Mouse (Mus musculus) brain, embryonic 14.5 days (tissue): Measurements from ENCODE around the gene Gm21440. TPM values are rescaled to one million over a fixed set of nuclear protein-coding genes. Genes with fewer than 3 reads are reported as not detected.
"Not testable (repeated sequence)": the region's sequence is repeated elsewhere in the genome, so short reads cannot be mapped to it uniquely, and the experiment has no call there.

Experiments used
- DNase-seq: peaks from one replicate; pipeline ENCODE4 v3.0.0-alpha.2; 2011; ENCODE audit warnings: low read depth
- polyA plus RNA-seq: library from polyadenylated mRNA; depleted of rRNA; stranded (reverse); fragments of >200 nt; gene quantifications from 2 replicates; pipeline ENCODE4 v1.2.3, GENCODE M21; 2012; rRNA removed

The Gm21440 gene
- not detected in 2 replicates for polyA plus RNA-seq

DNA sequence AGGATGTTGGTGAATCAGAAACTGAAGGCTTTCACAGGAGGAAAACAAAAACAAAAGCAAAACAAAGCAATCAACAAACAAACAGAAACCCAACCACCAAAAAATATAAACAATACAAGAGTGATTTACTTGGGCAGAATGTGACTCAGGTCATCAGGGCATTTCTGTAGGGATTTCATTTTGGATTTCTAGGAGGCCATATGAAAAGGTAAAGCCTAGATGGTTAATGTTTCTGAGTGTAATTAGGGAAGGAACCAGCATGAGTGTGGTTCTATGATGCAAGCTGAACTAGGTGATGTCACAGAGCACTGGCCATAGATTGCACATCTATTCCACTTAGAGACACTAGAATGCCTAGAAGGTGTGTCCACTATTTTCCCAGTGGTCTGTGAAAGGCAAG, at the start of gene Gm21440, which contains the start of gene Gm21454:
Gm21440 (plus strand) TSS at position 301 of the 400 bp plus-strand sequence.
Gm21454 (plus strand) TSS at position 352 of the 400 bp plus-strand sequence.
- not testable (repeated sequence) for DNase-seq

DNA sequence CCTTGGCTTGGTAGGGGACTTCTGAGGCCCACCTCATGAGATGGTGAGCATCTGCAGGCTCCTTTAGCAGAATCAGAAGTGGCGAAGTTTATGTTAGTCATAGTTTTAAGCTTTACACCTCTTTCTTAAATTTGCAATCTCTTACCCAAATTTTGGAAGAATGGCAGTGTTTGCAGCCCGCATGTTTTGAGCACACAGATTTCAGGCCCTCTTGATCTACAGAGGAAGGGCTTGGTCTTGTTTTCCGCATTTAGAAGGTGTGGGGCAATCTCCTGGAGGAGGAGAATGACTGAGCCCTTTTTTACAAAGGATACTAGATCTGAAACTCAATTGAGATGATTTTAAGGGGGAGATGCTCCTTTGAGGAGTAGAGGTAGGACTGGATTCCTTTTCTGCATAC, 28.4 kb upstream of the Gm21440 start, which contains the start of gene Gm21828:
Gm21828 (minus strand) TSS at position 101 of the 400 bp plus-strand sequence.
- not testable (repeated sequence) for DNase-seq

Other genes starting within 250 kb of the Gm21440 start
- not detected in 2 replicates for gene Gm20807, start 209.5 kb upstream of the Gm21440 start, polyA plus RNA-seq
- not detected in 2 replicates for gene Gm21891, start 118.9 kb upstream of the Gm21440 start, polyA plus RNA-seq
- not detected in 2 replicates for gene Gm21425, start 90.4 kb upstream of the Gm21440 start, polyA plus RNA-seq
- gene Gm21828, start 28.5 kb upstream of the Gm21440 start, polyA plus RNA-seq = not detected in 2 replicates
- gene Gm21454, start 51 bp downstream of the Gm21440 start, polyA plus RNA-seq = not detected in 2 replicates
- gene Gm21725, start 96.7 kb downstream of the Gm21440 start, polyA plus RNA-seq = not detected in 2 replicates
- gene Gm21866, start 213.2 kb downstream of the Gm21440 start, polyA plus RNA-seq = not detected in 2 replicates
- gene Gm20773, start 241.6 kb downstream of the Gm21440 start, polyA plus RNA-seq = not detected in 2 replicates